Mouse (Mus musculus): ENCODE data around the gene Phex. TPM values are rescaled to one million over a fixed set of nuclear protein-coding genes. Genes with fewer than 3 reads are reported as not detected.

The Phex gene
- polyA plus RNA-seq, 1 experiment: 0.90 TPM

DNA sequence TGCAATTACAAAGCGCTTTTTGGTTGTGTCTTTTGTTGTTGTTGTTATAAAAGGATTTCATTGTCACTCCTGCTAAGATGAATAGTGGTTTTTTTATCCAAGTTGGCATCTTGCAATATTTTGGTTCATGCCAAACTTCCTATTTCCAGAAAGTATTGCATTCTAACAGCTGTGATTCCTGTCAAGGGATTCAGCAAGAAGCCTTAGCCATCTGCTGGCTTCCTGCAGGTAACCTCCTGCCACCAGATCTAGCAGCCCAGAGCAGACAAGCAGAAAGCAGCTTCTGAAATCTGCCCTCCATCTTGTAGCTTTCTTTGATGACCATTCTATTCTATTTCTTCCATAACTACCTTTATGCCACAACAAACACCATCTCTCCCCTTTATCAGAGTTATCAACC, 212.4 kb downstream of the Phex start:
- H3K27ac ChIP-seq (ENCODE audit: control insufficient read depth, insufficient read depth, low read depth, low read length, poor library complexity): no peak overlapping the region
- no peaks in the 10 kb centered on the region for H3K4me1 ChIP-seq (ENCODE audit: control insufficient read depth, insufficient read depth, low read length)
- TF ChIP-seq CTCF (IDR thresholded peaks at IDR 0.05; ENCODE audit: control insufficient read depth, insufficient read depth, low read length) (no peak), POLR2A (IDR thresholded peaks at IDR 0.05; ENCODE audit: borderline replicate concordance, control insufficient read depth, low read depth, low read length) (no peak)
- no peak overlapping the region for H3K4me3 ChIP-seq (replicated peaks; ENCODE audit: control insufficient read depth, low read depth, low read length)
- WGBS: 75% methylated on average over 1 of the region's 1 CpGs

DNA sequence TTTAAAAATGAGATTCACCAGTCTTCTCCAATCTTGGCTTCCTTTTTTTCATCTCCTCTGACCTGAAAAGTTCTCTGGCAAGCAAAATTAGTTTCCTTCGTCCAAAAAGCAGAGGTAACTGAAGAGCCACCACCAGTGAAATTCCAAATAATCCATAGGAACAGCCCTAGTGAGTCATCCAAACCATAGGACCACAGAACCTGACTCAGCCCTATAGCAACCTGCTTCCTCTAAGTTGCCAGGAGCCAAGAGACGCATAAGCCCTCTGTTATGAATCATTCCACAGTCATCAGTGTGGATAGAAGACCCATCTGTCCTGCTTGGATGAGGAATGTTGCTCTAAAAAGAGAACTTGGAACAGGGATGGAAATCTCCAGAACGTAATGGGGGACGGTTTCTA, 230.9 kb downstream of the Phex start:
- Histone ChIP-seq H3K4me1 (ENCODE audit: control insufficient read depth, insufficient read depth, low read length) (no peaks in the 10 kb centered on the region), H3K4me3 (replicated peaks; ENCODE audit: control insufficient read depth, low read depth, low read length) (no peak overlapping the region), H3K27ac (ENCODE audit: control insufficient read depth, insufficient read depth, low read depth, low read length, poor library complexity) (no peak overlapping the region)
- 72% methylated on average over 4 of the region's 4 CpGs for WGBS
- TF ChIP-seq CTCF (IDR thresholded peaks at IDR 0.05; ENCODE audit: control insufficient read depth, insufficient read depth, low read length) (no peak), POLR2A (IDR thresholded peaks at IDR 0.05; ENCODE audit: borderline replicate concordance, control insufficient read depth, low read depth, low read length) (no peak)

DNA sequence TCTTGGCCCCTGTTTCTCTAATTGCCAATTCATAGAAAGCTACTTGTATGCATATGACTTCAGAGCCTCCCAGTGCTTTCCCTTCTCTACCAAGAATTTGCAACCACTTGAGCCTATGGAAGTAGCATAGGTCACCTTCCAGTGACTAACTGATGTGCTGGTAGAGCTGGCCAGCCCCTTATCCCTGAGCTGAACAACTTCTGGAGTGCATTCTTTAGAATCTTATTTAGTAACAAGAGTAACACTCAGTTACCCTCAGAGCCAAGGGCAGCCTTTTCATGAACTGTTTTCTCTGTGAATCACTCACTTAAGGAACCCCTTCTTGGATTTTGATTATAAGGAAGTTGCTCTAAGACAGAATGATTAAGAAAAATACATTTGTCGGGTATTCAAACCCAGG, 234.3 kb downstream of the Phex start:
- no peaks in the 10 kb centered on the region for H3K4me1 ChIP-seq (ENCODE audit: control insufficient read depth, insufficient read depth, low read length)
- H3K27ac ChIP-seq (ENCODE audit: control insufficient read depth, insufficient read depth, low read depth, low read length, poor library complexity): no peak overlapping the region
- 91% methylated on average over 1 of the region's 1 CpGs for WGBS
- H3K4me3 ChIP-seq (replicated peaks; ENCODE audit: control insufficient read depth, low read depth, low read length): no peak overlapping the region
- TF ChIP-seq POLR2A (IDR thresholded peaks at IDR 0.05; ENCODE audit: borderline replicate concordance, control insufficient read depth, low read depth, low read length): no peak
- TF ChIP-seq CTCF (IDR thresholded peaks at IDR 0.05; ENCODE audit: control insufficient read depth, insufficient read depth, low read length): no peak

DNA sequence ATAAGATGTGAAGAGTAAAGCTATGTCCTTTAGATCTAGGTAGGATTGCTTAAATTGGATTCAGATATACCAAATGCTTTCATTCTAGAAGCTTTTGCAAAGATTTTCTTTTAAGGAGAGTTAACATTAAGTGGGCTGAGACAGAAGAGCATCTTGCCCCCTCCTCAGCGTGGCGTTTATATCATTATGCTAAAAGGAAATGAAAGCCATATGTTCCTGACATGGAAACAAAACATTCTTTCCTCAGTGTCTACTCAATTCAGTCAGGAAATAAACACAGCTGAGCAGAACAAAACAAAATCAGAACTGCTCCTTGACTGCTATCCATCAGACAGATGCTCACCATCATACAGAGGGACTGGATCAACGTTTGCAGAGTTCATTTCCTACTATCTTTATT, 251.0 kb downstream of the Phex start:
- TF ChIP-seq CTCF (IDR thresholded peaks at IDR 0.05; ENCODE audit: control insufficient read depth, insufficient read depth, low read length) (no peak), POLR2A (IDR thresholded peaks at IDR 0.05; ENCODE audit: borderline replicate concordance, control insufficient read depth, low read depth, low read length) (no peak)
- 61% methylated on average over 3 of the region's 3 CpGs for WGBS
- H3K27ac ChIP-seq (ENCODE audit: control insufficient read depth, insufficient read depth, low read depth, low read length, poor library complexity): no peak overlapping the region
- no peak overlapping the region for H3K4me3 ChIP-seq (replicated peaks; ENCODE audit: control insufficient read depth, low read depth, low read length)
- H3K4me1 ChIP-seq (ENCODE audit: control insufficient read depth, insufficient read depth, low read length): no peaks in the 10 kb centered on the region

DNA sequence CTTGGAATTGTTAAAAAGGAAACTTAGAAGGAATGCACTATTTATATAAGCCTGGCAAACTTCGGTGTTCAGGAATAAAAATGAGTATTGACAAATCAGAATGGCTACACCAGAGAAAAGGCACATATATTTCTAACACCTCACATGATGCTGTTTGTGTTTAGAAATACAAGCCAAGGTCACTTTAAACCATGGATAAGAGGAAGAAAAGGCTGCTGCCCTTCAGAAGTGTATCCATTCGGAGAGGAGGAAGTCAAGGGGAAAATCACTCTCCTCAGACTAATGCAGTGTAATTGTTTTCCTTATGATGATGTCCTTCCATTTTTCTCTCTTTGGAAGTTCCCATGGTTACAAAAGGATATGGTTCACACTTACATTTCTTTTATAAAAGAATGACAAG, 251.7 kb downstream of the Phex start:
- TF ChIP-seq CTCF (IDR thresholded peaks at IDR 0.05; ENCODE audit: control insufficient read depth, insufficient read depth, low read length) (no peak), POLR2A (IDR thresholded peaks at IDR 0.05; ENCODE audit: borderline replicate concordance, control insufficient read depth, low read depth, low read length) (no peak)
- H3K4me3 ChIP-seq (replicated peaks; ENCODE audit: control insufficient read depth, low read depth, low read length): no peak overlapping the region
- H3K4me1 ChIP-seq (ENCODE audit: control insufficient read depth, insufficient read depth, low read length): no peaks in the 10 kb centered on the region
- H3K27ac ChIP-seq (ENCODE audit: control insufficient read depth, insufficient read depth, low read depth, low read length, poor library complexity): no peak overlapping the region
- 72% methylated on average over 2 of the region's 2 CpGs for WGBS

DNA sequence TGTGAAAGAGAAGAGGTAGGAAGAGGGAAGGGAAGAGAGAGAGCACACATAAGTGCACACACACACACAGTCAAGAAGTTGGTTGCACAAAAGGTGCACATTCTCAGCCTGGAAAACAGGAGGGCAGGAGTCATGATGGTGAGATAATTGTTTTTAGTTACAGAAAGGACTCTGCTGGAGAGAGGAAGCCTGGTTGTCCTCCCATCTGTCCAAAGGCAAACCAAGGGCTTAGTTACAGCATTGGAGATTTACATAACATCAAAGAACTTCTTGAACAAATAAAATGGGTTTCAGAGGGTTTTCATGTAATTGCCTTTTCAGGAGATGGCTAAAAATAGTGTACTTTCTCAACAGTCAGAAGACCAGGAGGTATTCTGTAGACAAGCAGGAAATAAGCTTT, 270.4 kb downstream of the Phex start:
- no peak for TF ChIP-seq POLR2A (IDR thresholded peaks at IDR 0.05; ENCODE audit: borderline replicate concordance, control insufficient read depth, low read depth, low read length)
- TF ChIP-seq CTCF (IDR thresholded peaks at IDR 0.05; ENCODE audit: control insufficient read depth, insufficient read depth, low read length): no peak
- no peaks in the 10 kb centered on the region for H3K4me1 ChIP-seq (ENCODE audit: control insufficient read depth, insufficient read depth, low read length)
- no peak overlapping the region for H3K4me3 ChIP-seq (replicated peaks; ENCODE audit: control insufficient read depth, low read depth, low read length)
- H3K27ac ChIP-seq (ENCODE audit: control insufficient read depth, insufficient read depth, low read depth, low read length, poor library complexity): no peak overlapping the region

DNA sequence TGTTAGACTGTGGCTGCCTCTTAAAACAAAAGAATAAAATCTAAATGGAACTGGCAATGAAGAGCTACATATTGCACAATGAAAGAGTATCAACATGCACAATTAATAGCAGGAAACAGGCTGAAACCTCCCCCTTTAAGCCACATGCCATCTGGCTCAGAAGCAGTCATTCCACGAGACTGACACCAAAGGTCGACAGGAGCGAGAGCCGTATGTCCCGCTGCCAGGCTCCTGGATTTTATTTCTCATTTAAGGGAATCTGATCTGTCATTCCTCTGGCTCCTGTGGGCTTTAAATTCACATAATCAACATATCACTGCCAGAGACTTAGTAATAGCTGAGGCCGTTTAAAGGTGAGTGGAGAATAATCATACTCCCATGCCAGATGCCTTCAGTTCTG, 275.5 kb downstream of the Phex start:
- Histone ChIP-seq H3K4me1 (ENCODE audit: control insufficient read depth, insufficient read depth, low read length) (no peaks in the 10 kb centered on the region), H3K4me3 (replicated peaks; ENCODE audit: control insufficient read depth, low read depth, low read length) (no peak overlapping the region), H3K27ac (ENCODE audit: control insufficient read depth, insufficient read depth, low read depth, low read length, poor library complexity) (no peak overlapping the region)
- 75% methylated on average over 6 of the region's 6 CpGs for WGBS
- TF ChIP-seq POLR2A (IDR thresholded peaks at IDR 0.05; ENCODE audit: borderline replicate concordance, control insufficient read depth, low read depth, low read length): no peak

Other genes starting within 250 kb of the Phex start
- 13.5 and 18.0 TPM in 2 replicates for gene Sms, start 77.0 kb upstream of the Phex start, polyA plus RNA-seq (2011; ENCODE audit: insufficient read depth, insufficient read length, low replicate concordance, missing spikeins)
- not detected in 2 replicates for gene Yy2, start 153.7 kb upstream of the Phex start, polyA plus RNA-seq (2011; ENCODE audit: insufficient read depth, insufficient read length, low replicate concordance, missing spikeins)
- gene Mbtps2, start 183.4 kb upstream of the Phex start, polyA plus RNA-seq (2011; ENCODE audit: insufficient read depth, insufficient read length, low replicate concordance, missing spikeins): 3.5 and 6.1 TPM in 2 replicates